Mouse (Mus musculus): Measurements from ENCODE around the gene Capn3.

GRCm38 (mm10) chr2:120526771-120527170, 71.0 kb downstream of the Capn3 start:
- TF ChIP-seq CTCF (IDR thresholded peaks at IDR 0.05; ENCODE audit: low read depth) (no peak), EP300 (optimal IDR thresholded peaks at IDR 0.05) (no peak)

All from stomach, postnatal 0 days (tissue).